Mouse (Mus musculus): Measurements from ENCODE around the gene Rtl10. TPM values are rescaled to one million over a fixed set of nuclear protein-coding genes. Genes with fewer than 3 reads are reported as not detected.

The Rtl10 gene
- total RNA-seq, 2 experiments from 2014 or later, result 9.2 to 9.7 TPM

- peak in 1 of 2 experiments; percentile 18 for DNase-seq (ENCODE audit: low spot score in 2 of 2)
Measured at GRCm38 (mm10) chr16:18543151-18543829, 44.6 kb downstream of the Rtl10 start.

GRCm38 (mm10) chr16:18547891-18548290 lies 49.2 kb downstream of the Rtl10 start:
- no peak for DNase-seq (ENCODE audit: low spot score in 2 of 2)

Other genes with a start within 250 kb of the Rtl10 start
- not detected for gene Gm49776, start 240.6 kb upstream of the Rtl10 start, total RNA-seq (2021)
- gene Dgcr8, start 209.7 kb upstream of the Rtl10 start, total RNA-seq (2021), result 10 to 100 TPM; 35.7 to 43.0 TPM
- 100 to 1,000 TPM; 102 to 116 TPM for gene Tango2, start 150.8 kb upstream of the Rtl10 start, total RNA-seq (2021)
- gene Arvcf, start 150.7 kb upstream of the Rtl10 start, total RNA-seq (2021), result 10 to 100 TPM; 33.2 to 38.6 TPM
- 10 to 100 TPM; 15.3 to 22.4 TPM for gene Txnrd2, start 72.5 kb upstream of the Rtl10 start, total RNA-seq (2021)
- 10 to 100 TPM; 78.2 to 82.4 TPM for gene Comt, start 72.0 kb upstream of the Rtl10 start, total RNA-seq (2021)
- 1 to 10 TPM; 6.3 to 6.9 TPM for gene Gnb1l, start 188 bp upstream of the Rtl10 start, total RNA-seq (2021)
- 1 to 10 TPM; 1.6 to 2.4 TPM for gene Tbx1, start 91.8 kb downstream of the Rtl10 start, total RNA-seq (2021)
- under 1 TPM in 1 of 2 experiments, not detected in 1; 0.97 TPM for gene Gp1bb, start 123.5 kb downstream of the Rtl10 start, total RNA-seq (2021)
- 100 to 1,000 TPM; 173 to 179 TPM for gene Gm49601, start 127.5 kb downstream of the Rtl10 start, total RNA-seq (2021)
- 100 to 1,000 TPM; 549 to 589 TPM for gene Sept5, start 131.1 kb downstream of the Rtl10 start, total RNA-seq (2021)